Mouse (Mus musculus) large intestine, adult 2 months (tissue): ENCODE data around the gene Myadm. TPM values are rescaled to one million over a fixed set of nuclear protein-coding genes. Genes with fewer than 3 reads are reported as not detected.
"Not testable (repeated sequence)": the region's sequence is repeated elsewhere in the genome, so short reads cannot be mapped to it uniquely, and the experiment has no call there.

Experiments used
- DNase-seq: peaks from one replicate; pipeline ENCODE4 v3.0.0-alpha.2; 2012; ENCODE audit warnings: low read depth, low spot score
- WGBS: fragments of 180-500 bp; shearing (Covaris S2); methylation state at CpG from one replicate; pipeline ENCODE4 v1.1.7; 2018; 5-methylcytosine and 5-hydroxymethylcytosine counted together
- polyA plus RNA-seq: library from polyadenylated mRNA; depleted of rRNA; stranded (reverse); fragments of >200 nt; gene quantifications from 2 replicates; pipeline ENCODE4 v1.2.3, GENCODE M21; 2012; rRNA removed

The Myadm gene
- polyA plus RNA-seq, result 127 and 164 TPM in 2 replicates

DNA sequence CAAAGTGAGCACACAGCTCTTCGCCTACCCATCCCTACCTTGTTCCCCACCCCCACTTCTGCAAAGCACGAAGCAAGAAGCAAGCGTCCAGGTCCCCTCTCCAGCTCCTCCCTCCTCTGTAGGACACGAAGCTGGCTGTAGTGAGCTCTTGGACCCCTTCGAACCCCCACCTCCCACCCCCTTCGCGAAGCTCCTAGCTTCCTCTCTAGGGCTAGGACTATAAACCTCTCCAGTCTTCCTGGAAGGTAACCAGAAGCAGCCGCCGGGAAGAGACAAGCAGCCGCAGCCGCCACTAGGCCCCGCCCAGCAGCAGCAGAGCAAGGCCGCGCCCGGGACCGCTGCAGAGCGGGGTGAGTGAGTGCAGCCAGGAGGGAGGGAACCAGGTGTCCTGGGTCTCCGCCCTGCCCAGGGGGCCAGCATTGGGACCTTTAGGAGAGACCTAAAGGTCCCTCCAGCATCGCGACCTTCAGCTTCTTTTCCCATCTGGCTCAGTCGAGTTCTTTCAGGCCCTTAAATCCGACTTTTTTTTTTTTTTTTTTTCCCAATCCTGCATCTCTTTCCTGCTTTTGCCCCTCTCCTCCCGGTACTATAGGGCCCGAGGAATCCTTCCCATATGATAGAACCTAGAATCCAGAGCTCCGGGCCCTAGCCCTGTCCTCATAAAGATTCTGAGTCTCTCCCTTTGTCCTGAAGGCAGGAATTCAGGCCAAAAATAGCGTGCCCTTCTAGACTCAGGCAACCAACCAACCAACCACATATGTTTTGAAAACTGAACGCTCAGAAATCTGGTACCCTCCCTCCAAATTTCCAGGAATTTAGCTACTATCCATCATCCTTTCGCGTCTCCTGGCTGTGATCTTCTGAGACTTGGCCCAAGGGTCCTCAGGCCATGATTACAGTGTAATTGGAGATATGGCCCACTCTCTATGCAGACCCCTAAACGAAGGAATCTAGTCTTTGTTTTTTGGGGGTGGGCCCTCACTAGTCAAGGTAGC lies at the start of gene Myadm, which contains the start of gene Prkcg:
TSS of gene Myadm (plus strand) at position 105 of the 995 bp plus-strand sequence.
TSS of gene Prkcg (plus strand) at position 204 of the 995 bp plus-strand sequence.
- WGBS, result 3% methylated on average over 30 of the region's 30 CpGs
- no peak for DNase-seq

DNA sequence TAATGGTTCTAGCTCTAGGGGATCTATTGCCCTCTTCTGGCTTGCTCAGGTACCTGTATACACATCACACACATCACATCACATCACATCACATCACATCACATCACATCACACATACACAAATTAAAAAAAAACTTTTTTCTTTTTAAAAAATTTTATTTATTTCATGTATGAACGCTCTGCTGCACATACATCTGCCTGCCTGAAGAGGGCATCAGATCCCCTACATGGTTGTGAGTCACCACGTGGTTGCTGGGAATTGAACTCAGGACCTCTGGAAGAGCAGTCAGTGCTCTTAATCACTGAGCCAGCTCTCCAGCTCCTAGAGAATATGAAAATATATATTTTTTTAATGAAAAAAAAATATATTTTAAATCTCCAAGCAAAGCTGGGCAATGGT lies 49.7 kb upstream of the Myadm start:
- 73% methylated on average over 2 of the region's 2 CpGs for WGBS
- no peak for DNase-seq

GRCm38 (mm10) chr7:3260701-3261100 lies 28.2 kb upstream of the Myadm start:
- WGBS, result 62% methylated on average over 3 of the region's 3 CpGs
- no peak for DNase-seq

DNA sequence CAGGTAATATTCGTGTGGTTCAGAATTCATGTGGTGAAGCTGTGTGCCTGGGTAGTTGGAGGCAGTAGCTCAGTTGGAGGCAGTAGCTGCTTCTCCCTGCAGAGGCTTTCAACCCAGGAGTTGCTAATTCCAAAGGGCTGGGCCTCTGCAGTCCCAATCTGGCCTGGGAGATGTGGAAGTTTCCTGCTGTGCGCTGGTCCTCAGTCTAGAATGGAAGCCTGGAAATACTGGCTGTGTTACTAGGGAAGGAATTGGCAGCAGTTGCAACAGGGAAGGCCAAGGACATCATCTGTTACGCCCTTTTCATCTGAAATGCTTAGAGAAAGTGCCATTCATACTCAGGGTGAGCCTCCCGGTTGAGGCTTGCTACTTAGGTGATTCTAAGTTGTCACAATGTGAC lies 27.4 kb upstream of the Myadm start:
- DNase-seq, result no peak
- WGBS, result 58% methylated on average over 4 of the region's 4 CpGs

- no peak for DNase-seq
- WGBS, result 31% methylated on average over 2 of the region's 2 CpGs
Measured at GRCm38 (mm10) chr7:3262789-3263188, 26.1 kb upstream of the Myadm start.

DNA sequence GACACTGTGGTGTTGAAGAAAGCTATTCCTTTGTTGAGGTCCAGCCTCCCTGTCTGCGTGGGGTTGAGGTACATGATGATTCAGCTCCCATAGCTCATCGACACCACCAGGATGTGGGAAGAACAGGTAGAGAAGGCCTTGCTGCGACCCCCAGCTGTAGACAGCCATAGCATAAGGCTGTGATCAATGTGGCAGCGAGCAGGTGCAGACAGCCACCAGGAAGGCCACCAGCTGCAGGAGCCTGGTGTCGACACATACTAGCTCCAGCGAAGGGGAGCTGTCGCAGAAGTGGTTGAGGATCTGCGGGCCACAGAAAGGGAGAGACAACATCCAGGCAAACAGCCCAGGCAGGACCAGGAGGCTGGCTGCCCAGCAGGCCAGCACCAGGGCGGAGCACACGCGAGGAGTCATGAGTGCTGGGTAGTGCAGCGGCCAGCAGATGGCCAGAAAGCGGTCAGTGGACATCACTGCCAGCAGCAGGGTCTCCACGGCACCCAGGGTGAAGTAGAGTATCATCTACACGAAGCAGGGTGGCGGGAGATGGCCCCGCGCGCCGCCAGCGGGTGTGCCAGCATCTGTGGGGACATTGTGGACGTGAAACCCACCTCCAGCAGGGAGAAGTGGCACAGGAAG lies 24.4 kb upstream of the Myadm start:
- DNase-seq, result no peak
- WGBS, result 37% methylated on average over 22 of the region's 22 CpGs

DNA sequence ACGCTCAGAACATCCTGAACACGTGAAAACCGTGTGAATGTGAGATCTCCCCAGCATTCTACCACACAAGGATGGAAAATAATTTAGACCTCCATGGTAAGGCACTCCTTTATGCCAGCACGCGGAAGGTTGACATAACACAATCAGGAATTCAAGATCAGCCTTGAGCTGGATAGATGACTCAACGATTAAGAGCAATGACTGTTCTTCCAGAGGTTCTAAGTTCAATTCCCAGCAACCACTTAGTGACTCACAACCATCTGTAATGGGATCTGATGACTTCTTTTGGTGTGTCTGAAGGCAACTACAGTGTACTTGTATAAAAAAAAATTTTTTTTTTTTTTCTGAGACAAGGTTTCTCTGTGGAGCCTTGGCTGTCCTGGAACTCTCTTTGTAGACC lies 23.6 kb upstream of the Myadm start:
- 56% methylated on average over 6 of the region's 6 CpGs for WGBS
- no peak for DNase-seq

DNA sequence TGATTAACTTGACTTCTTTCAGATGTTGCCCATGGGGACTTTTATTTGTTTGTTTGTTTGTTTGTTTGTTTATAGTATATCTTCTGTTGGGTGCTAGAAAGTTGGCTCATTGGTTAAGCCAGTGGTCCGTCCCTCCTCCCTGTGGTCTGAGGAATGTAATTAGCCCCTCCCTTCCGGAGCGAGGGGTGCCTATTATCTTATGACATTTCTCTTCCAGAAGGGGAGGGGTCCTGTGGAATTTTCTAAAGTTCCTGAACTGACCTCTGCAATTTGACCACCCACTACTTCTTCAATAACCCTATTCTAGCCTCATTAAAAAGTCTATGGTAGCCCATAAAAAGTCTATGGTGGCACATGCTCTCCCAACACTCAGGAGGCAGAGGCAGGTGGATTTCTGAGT lies 21.6 kb upstream of the Myadm start:
- no peak for DNase-seq
- 88% methylated on average over 3 of the region's 3 CpGs for WGBS

DNA sequence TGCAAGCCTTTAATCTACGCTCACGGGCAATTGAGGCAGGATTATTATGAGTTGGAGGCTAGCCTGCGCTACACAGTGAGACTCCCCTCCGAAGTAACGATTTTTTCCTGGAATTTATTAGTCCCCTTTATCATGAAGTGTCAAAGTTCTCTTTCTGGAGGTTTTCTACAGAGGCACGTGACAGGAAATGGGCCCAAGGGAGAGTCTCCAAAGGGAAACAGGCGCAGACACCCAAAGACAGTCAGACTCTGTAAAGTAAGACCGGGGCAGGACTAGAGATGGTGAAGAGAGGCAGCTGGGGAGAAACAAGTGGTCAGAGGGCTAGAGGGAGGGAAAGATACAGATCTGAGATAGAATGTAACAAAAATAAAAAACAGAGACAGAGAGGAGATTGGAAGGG lies 21.0 kb upstream of the Myadm start:
- no peak for DNase-seq
- WGBS, result 58% methylated on average over 8 of the region's 8 CpGs

- WGBS, result 23% methylated on average over 3 of the region's 3 CpGs
- DNase-seq, result no peak
Measured at GRCm38 (mm10) chr7:3268291-3268690, 20.6 kb upstream of the Myadm start.

DNA sequence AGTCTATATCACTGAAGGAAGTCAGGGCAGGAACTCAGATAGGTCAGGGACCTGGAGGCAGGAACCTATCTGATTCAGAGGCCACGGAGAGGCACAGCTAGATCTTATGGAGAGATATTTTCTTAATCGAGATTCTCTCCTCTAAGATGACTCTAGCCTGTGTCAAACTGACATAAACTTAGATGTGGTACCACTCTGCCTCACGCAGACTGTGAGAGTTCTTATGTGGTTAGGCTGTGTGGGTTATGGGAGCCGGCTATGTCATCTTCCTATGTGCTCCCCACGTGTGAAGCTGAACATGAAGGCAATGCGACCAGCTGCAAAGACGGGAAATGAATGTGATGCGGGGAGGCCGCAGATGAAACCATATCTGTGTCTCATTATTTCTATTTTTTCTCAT lies 16.7 kb upstream of the Myadm start:
- WGBS, result 85% methylated on average over 9 of the region's 9 CpGs
- no peak for DNase-seq

GRCm38 (mm10) chr7:3275455-3276170 lies 13.3 kb upstream of the Myadm start:
- WGBS, result 45% methylated on average over 6 of the region's 6 CpGs
- no peak for DNase-seq

DNA sequence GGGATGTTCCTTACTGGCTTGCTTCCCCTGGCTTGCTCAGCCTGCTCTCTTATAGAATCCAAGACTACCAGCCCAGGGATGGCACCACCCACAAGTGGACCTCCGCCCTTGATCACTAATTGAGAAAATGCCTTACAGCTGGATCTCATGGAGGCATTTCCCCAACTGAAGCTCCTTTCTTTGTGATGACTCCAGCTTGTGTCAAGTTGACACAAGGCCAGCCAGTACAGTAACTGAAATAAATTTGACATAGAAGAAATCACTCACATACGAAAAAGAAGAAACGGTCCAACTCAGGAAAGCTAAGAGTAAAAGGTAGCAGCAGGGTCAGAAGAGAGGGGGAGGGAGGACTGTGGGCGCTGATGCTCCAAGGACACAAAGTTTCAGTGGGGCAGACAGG lies 12.1 kb upstream of the Myadm start:
- 80% methylated on average over 4 of the region's 4 CpGs for WGBS
- DNase-seq, result not testable (repeated sequence)

- WGBS, result 73% methylated on average over 5 of the region's 5 CpGs
Measured at GRCm38 (mm10) chr7:3280080-3280653, 8.7 kb upstream of the Myadm start.

DNA sequence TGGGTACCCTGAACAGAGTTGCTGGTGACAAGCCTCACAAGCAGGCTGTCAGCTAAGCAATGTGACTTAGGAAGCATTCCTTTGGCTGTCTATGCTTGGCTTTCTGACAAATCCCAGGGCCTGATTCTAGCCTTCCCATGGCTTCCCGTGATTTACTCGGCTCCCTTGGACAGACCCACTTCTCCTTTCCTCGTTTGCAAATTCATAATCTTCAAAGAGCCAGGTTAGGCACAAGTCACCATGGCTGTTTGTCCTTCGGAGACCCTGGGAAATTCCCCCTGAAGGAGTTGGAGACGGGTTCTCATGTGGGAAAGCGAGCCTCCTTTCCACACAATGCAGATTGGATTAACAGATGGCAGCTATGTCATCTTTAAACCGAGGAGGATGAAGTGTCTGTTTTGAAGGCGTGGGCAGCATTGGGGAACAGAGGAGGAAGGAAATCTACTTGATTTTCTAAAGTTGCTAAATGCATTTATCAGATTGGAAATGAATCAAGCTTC lies 8.2 kb upstream of the Myadm start:
- no peak for DNase-seq
- WGBS, result 53% methylated on average over 8 of the region's 8 CpGs

More at GRCm38 (mm10) chr7:3280080-3280653, 8.7 kb upstream of the Myadm start:
- DNase-seq, result no peak

- no peak for DNase-seq
- 83% methylated on average over 6 of the region's 6 CpGs for WGBS
Measured at GRCm38 (mm10) chr7:3281741-3282140, 7.1 kb upstream of the Myadm start.

DNA sequence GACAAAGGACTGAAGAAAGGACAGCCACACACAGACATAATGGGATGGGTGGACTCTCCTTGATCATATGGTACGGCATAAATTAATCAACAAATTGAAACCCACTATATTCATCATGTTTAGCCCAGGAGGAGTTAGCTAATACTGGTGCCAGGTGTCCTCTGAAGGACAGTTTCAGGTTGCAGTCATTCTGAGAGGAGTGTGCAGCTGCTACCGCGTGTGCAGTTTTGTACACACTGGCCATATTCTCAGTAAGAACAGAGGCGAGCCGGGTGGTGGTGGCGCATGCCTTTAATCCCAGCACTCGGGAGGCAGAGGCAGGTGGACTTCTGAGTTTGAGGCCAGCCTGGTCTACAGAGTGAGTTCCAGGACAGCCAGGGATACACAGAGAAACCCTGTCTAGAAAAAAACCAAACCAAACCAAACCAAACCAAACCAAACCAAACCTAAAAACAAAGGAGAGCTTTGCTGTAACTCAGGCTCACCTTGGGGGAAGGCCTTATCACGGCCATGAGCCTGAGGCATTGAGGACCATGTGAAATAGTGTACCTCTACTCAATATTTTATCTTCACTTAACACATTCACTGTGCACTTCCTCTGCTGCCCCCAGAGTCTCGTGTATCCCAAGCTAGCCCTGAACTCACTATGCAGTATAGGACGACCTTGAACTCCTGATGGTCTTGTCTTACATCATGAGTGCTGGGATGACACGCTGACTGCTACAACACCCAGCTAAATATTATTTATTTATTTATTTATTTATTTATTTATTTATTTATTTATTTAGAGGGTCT lies 5.6 kb upstream of the Myadm start:
- DNase-seq, result no peak
- WGBS, result 90% methylated on average over 11 of the region's 11 CpGs

DNA sequence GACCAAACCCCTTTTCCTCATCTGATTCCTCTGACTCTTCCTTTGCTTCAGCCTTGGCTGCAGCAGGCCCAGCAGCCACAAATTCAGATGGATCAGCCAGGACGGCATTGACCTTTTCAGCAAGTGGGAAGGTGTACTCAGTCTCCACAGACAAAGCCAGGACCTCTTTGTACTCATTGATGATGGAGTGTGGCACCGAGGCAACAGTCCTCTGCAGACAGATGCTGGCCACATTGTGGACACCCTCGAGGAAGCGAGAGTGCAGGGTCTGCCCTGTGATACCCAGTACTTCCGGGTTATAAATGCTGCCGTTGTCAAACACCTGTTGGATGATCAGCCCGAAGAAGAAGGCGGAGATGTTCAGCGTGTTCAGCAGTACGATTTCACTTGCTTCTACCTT lies 4.3 kb upstream of the Myadm start:
- no peak for DNase-seq
- 46% methylated on average over 10 of the region's 10 CpGs for WGBS

- WGBS, result 91% methylated on average over 5 of the region's 5 CpGs
- no peak for DNase-seq
Measured at GRCm38 (mm10) chr7:3286036-3286435, 2.8 kb upstream of the Myadm start.
